Mouse (Mus musculus) sigmoid colon, adult 10 weeks (tissue): ENCODE results near the gene Otulinl. TPM values are rescaled to one million over a fixed set of nuclear protein-coding genes. Genes with fewer than 3 reads are reported as not detected.

ENCODE experiments used
- polyA plus RNA-seq: library from polyadenylated mRNA; stranded (reverse); fragments of 350-450 nt; fragmentation: Illumina TruSeq; extraction: RNeasy Lipid Tissue Mini Kit (QIAGEN cat#74804); gene quantifications from one replicate; pipeline ENCODE4 v1.2.3, GENCODE M21; 2014; ENCODE audit warnings: low read depth, low replicate concordance

Otulinl gene
- polyA plus RNA-seq = 12.7 TPM

GRCm38 (mm10) chr15:27681419-27682187 is at the start of gene Otulinl:
Gene Otulinl (minus strand): TSS chr15:27681579.

GRCm38 (mm10) chr15:27630601-27631383 is 50.6 kb downstream of the Otulinl start, which contains the start of gene Otulin:
Gene Otulin (minus strand): TSS chr15:27630693.

Other genes with a start within 250 kb of the Otulinl start
- gene Ank, start 214.9 kb downstream of the Otulinl start, polyA plus RNA-seq = 54.0 TPM
- 12.1 TPM for gene Otulin, start 50.9 kb downstream of the Otulinl start, polyA plus RNA-seq